ENCODE assay signal across 35 mouse cellular contexts in the genomic region with DNA sequence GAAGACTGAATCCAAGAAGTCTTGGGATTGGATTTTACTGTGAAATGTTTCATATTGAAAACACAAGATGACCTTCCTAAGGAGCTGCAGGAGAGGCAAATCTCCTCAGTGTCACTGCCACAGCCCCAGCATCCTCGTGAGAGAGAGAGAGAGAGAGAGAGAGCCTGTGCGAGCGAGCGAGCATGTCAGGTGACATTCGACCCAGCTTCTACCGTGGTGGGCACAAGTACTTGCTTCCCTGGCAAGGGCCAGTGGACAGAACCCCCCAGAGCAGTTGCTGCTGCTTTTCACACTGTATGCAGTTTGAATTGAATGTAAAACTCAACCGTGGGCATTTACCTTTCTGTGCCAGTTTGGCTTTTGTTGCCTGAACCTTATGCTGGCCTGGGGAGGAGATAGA.
"Had no signal": no experiment of that assay in that cellular context is flagged by ENCODE, and none has a peak within 500 bp of the region (broad histone marks: within the 10 kb centered on the region; RNA-seq: fewer than 3 reads in every experiment).

No protein-coding gene starts in this region.

- H3K4me2 ChIP-seq: heart, embryonic 11.5 days; heart, embryonic 12.5 days; heart, embryonic 13.5 days; heart, embryonic 15.5 days; hindbrain, embryonic 12.5 days; hindbrain, embryonic 13.5 days; hindbrain, embryonic 14.5 days; hindbrain, embryonic 15.5 days; intestine, embryonic 15.5 days; kidney, embryonic 15.5 days had no signal

- H3K27me3 ChIP-seq: heart, embryonic 12.5 days; heart, embryonic 13.5 days; heart, embryonic 15.5 days; hindbrain, embryonic 12.5 days; hindbrain, embryonic 13.5 days; hindbrain, embryonic 15.5 days; intestine, embryonic 15.5 days; kidney, embryonic 15.5 days had no signal

- H3K4me3 ChIP-seq: heart, embryonic 12.5 days; heart, embryonic 13.5 days; heart, embryonic 15.5 days; hindbrain, embryonic 10.5 days; hindbrain, embryonic 12.5 days; hindbrain, embryonic 13.5 days; hindbrain, embryonic 15.5 days; intestine, embryonic 15.5 days; kidney, embryonic 15.5 days; layer of hippocampus, adult 2 months; left cerebral cortex, adult 2 months had no signal

- H3K4me1 ChIP-seq: hindbrain, embryonic 10.5 days; hindbrain, embryonic 12.5 days; hindbrain, embryonic 15.5 days; intestine, embryonic 15.5 days had no signal

- DNase-seq: heart, postnatal 10 days; heart, postnatal 14 days; heart, postnatal 36 days; heart, postnatal 4 days; kidney, adult 11 months; kidney, adult 18-20 months; kidney, adult 2 months; kidney, adult 8-10 months; kidney, adult 9 months; kidney, postnatal 10 days; kidney, postnatal 14 days; kidney, postnatal 25 days; kidney, postnatal 36 days; kidney, postnatal 4 days; layer of hippocampus, adult 9-11 months; layer of hippocampus, postnatal 36 days had no signal

- ATAC-seq: hindbrain, embryonic 16.5 days; hindbrain, postnatal 0 days; inflammation-experienced regulatory T-cells, adult 6 months; intestine, embryonic 15.5 days; intestine, embryonic 16.5 days; intestine, postnatal 0 days had no signal

- H3K9me3 ChIP-seq: heart, embryonic 12.5 days; heart, embryonic 13.5 days; heart, embryonic 15.5 days; hindbrain, embryonic 10.5 days; hindbrain, embryonic 12.5 days; hindbrain, embryonic 13.5 days; hindbrain, embryonic 15.5 days; intestine, embryonic 15.5 days; kidney, embryonic 15.5 days had no signal

- H3K27ac ChIP-seq: heart, embryonic 13.5 days; heart, embryonic 15.5 days; hindbrain, embryonic 10.5 days; hindbrain, embryonic 12.5 days; hindbrain, embryonic 13.5 days; hindbrain, embryonic 14.5 days; hindbrain, embryonic 15.5 days; hindbrain, postnatal 0 days; intestine, embryonic 15.5 days; kidney, embryonic 15.5 days; kidney, postnatal 0 days; layer of hippocampus, adult 2 months had no signal
